Mouse (Mus musculus) thymus, postnatal 4 days (tissue): Measurements from ENCODE around the gene Notch1.

Source experiments
- DNase-seq: peaks from one replicate; pipeline ENCODE4 v3.0.0; 2021

Gene Notch1

DNA sequence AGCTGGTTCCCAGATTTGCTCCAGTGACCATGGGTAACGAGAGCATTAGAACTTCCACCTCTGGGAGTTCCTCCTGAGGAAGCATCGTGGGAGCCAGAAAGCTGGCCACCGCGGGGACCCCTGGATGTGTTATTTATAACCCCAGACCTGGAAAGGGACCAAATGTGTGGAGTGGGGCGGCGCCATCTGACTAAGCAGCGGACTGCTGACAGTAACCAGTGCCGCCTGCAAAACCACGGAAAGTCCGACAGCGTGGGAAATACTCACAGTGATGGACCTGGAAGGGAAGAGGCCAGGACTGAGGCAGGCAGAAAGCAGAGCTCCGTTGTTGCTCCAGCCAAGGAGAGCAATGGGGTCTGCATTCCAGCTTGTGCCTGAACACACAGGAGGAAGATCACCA lies at the start of gene Notch1:
Gene Notch1 (minus strand): TSS at position 389 of the 400 bp plus-strand sequence.
- peak; percentile 62 for DNase-seq

GRCm38 (mm10) chr2:26566221-26566620 lies 49.8 kb upstream of the Notch1 start:
- DNase-seq = peak; percentile 82

- peak; percentile 36 for DNase-seq
Observed at GRCm38 (mm10) chr2:26561351-26562016, 45.0 kb upstream of the Notch1 start.

DNA sequence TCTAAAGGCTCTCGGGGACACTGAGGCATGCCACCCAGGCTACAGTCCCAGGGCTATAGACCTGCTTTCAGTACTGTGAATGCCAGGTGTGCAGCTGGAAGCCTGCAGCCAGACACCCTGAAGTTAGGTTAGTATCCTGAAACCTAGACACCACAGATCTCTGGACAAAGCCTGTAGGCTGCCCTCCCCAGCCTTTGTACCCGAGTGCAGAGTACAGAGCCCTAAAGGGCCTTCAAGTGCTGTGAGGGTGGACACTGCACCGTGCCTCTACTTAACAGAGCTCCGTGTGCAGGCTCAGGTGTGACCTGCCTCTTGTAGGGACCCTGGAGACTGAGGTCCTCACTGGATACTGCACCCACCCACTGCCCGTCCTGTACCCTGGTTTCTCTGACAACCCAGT lies 44.0 kb upstream of the Notch1 start:
- no peak for DNase-seq

DNA sequence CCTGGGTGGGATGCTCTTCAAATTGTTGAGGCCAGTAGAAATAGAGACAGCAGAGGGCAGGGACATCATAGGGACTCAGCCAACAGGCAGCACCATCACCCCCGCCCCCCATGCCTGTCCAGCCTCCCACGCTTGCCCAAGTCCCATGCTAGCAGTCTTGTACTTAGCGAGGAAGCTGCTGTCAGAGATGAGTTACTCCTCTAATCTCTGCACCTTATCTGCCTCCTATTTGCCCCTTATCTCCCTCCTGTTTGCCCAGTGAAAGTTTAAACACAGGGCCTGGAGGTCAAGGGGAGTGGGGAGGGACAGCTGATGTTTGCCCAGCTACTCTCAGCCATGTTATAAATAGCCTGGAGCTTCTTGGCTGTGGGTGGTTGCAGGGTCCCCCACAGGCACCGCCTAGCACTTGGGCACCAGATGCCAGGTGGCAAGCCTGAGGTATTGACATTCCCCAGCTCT lies 40.1 kb upstream of the Notch1 start:
- no peak for DNase-seq

GRCm38 (mm10) chr2:26555076-26555475 lies 38.6 kb upstream of the Notch1 start:
- DNase-seq = no peak

DNA sequence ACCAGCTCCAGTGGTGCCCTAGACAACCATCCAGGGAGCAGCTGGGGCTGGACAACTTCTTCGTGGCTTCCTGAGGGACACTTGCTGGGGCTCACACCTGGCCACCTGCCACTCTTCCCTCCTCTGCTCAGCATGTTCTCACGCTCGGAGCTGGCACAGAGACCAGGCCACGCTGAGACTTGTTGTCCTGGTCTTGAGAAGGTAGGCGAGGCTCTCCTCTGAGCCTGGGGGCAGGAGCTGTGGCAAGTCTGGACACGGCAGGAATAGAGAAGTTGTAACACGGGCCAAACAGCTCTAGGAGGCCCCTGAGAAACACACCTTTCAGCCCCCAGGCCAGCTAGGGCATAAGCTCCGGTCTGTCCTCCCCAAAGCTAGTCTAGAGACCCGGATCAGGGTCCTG lies 37.4 kb upstream of the Notch1 start:
- DNase-seq = no peak

- DNase-seq = peak; percentile 79
Observed at GRCm38 (mm10) chr2:26552066-26552465, 35.6 kb upstream of the Notch1 start.

- DNase-seq = peak; percentile 81
Observed at GRCm38 (mm10) chr2:26551446-26551845, 35.0 kb upstream of the Notch1 start.

GRCm38 (mm10) chr2:26550777-26551176 lies 34.3 kb upstream of the Notch1 start:
- DNase-seq = no peak

GRCm38 (mm10) chr2:26550205-26550604 lies 33.7 kb upstream of the Notch1 start:
- DNase-seq = peak; percentile 63

GRCm38 (mm10) chr2:26549801-26550200 lies 33.3 kb upstream of the Notch1 start:
- DNase-seq = no peak

GRCm38 (mm10) chr2:26547481-26547880 lies 31.0 kb upstream of the Notch1 start:
- no peak for DNase-seq

- no peak for DNase-seq
Observed at GRCm38 (mm10) chr2:26544265-26544664, 27.8 kb upstream of the Notch1 start.

DNA sequence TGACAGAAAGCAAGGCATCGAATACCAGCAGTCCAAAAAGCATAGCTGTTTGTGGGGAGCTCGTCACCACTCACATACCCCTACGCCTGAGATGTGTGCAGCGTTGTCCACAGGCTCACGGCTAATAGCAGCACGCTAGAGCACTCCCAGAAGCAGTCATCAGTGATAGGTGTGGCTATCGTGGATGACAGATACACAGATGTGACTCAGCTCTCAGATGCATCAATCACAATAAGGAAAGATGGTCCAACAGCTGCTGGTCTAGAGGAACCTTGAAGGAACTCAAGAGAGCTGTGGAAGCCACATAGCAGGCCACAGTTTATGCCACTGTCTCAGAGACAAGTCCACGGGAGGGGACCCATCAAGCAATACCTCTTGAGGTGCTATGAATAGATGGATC lies 27.3 kb upstream of the Notch1 start:
- DNase-seq = no peak

DNA sequence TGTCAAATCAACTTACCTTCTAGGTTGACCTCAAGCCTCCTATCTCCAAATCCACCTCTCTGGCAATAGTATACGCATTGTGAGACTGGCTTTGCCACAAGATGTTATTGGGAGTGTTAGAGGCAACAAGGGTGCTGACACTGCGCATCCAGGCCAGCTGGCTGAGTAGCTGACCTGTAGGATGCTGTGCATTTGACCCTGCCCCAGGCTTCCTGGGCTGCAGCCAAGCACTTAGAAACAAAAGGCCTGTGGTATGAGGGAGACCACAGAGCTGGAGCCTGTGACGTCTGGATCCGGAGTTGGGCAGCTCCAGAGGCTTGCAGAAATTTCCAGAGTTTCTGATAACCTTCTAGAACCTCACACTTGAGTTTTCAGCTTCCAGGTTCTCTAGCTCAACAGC lies 26.7 kb upstream of the Notch1 start:
- no peak for DNase-seq

GRCm38 (mm10) chr2:26541258-26541910 lies 24.9 kb upstream of the Notch1 start:
- DNase-seq = no peak

GRCm38 (mm10) chr2:26540721-26541120 lies 24.3 kb upstream of the Notch1 start:
- DNase-seq = peak; percentile 42

GRCm38 (mm10) chr2:26539516-26539915 lies 23.1 kb upstream of the Notch1 start:
- no peak for DNase-seq

- no peak for DNase-seq
Observed at GRCm38 (mm10) chr2:26535517-26536045, 19.1 kb upstream of the Notch1 start.

DNA sequence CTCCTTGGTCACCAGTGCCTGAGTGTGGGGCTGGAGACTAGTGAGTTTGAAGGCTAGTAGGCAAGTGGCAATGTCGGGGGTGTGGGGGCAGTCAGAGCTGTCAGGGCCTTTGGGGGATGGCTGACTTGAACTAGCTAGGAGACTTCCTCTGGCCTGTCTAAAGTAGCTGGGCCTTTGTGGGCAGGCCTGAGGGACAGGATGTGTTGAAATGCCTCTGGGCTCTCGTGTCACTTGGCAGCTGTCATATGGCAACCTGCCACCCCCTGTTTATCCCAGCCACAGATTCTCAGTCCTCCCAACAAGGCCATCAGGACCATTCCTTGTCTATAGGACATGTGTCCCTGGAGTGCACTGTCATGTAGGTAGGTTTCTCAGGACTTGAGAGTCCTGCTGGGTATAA lies 18.2 kb upstream of the Notch1 start:
- no peak for DNase-seq

DNA sequence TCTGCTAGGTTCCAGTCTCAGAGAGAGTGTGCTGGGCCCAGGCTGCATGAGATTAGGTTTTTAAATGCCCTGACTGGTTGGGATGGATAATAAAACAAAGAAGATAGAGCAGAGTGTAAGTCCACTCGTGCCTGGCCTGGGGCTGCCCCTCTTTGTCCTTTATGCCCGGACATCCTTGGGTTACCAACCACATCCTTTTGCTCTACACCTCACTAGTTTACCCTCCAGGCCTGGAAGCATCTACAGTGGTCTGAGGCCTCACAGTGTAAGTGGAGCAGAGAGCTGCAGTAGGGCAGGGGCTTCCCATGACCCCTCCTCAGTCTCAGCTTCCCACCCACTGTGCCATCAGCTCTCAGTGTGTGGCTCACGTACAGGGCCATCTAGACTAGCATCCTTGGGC lies 17.7 kb upstream of the Notch1 start:
- no peak for DNase-seq

DNA sequence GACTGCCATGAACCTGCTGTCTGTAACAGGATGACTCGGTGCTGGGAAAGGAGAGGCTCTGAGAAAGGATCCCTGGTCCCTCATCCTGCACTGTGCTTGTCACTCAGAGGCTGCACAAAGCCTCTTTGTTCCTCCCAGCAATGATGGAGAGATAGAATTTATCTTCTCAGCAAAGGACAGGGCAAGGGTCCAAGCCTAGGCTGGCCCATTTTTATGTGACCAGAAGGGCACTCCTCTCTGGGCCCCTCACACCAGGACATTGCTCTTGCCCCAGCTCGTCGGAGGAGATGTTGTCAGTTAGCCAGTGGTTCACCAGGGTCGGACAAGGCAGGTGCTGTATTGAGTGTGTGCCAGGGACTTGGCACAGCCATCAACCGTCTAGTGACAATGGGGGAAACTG lies 16.8 kb upstream of the Notch1 start:
- DNase-seq = no peak

DNA sequence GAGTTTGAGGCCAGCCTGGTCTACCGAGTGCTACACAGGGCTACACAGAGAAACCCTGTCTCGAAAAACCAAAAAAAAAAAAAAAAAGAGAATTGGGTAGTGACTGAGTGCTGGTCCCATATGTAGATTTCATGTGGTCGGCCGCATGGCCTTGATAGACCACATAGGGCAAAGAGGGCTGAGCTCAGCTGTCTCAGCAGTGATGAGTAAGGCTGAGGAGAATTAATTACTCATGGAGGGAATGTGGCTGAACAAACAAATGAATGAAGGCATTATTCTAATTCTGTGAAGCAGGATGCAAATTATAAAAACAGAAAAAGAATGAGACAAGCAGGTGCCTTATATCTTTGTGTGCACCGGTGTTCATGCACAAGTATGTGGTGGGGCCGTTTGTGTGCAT lies 15.4 kb upstream of the Notch1 start:
- no peak for DNase-seq
